Mouse (Mus musculus) fat pad, adult 2 months (tissue): Measurements from ENCODE around the gene Nrap.
A peak's percentile ranks its signal among the peaks of the same experiment; 100 is the strongest.
"Not testable (repeated sequence)": the region's sequence is repeated elsewhere in the genome, so short reads cannot be mapped to it uniquely, and the experiment has no call there.

ENCODE experiments used
- DNase-seq: peaks from one replicate; pipeline ENCODE4 v3.0.0-alpha.2; 2011; ENCODE audit warnings: low read depth, low spot score; ENCODE audit errors: extremely low read depth

Gene Nrap

GRCm38 (mm10) chr19:56389879-56390278 lies at the start of gene Nrap:
Gene Nrap (minus strand): TSS chr19:56390037.
- DNase-seq, result no peak

- DNase-seq, result no peak
Measured at GRCm38 (mm10) chr19:56439072-56439434, 49.2 kb upstream of the Nrap start.

GRCm38 (mm10) chr19:56438357-56439071 lies 48.7 kb upstream of the Nrap start:
- DNase-seq, result no peak

- peak; percentile 51 for DNase-seq
Measured at GRCm38 (mm10) chr19:56436380-56436779, 46.5 kb upstream of the Nrap start.

- DNase-seq, result no peak
Measured at GRCm38 (mm10) chr19:56433581-56433980, 43.7 kb upstream of the Nrap start.

GRCm38 (mm10) chr19:56432706-56433105 lies 42.9 kb upstream of the Nrap start:
- no peak for DNase-seq

GRCm38 (mm10) chr19:56430369-56430768 lies 40.5 kb upstream of the Nrap start:
- DNase-seq, result no peak

GRCm38 (mm10) chr19:56425492-56425891 lies 35.7 kb upstream of the Nrap start:
- no peak for DNase-seq

GRCm38 (mm10) chr19:56424606-56425395 lies 35.0 kb upstream of the Nrap start:
- DNase-seq, result no peak

- no peak for DNase-seq
Measured at GRCm38 (mm10) chr19:56423370-56423769, 33.5 kb upstream of the Nrap start.

- DNase-seq, result no peak
Measured at GRCm38 (mm10) chr19:56422476-56423338, 32.9 kb upstream of the Nrap start.

GRCm38 (mm10) chr19:56420345-56420744 lies 30.5 kb upstream of the Nrap start:
- no peak for DNase-seq

- DNase-seq, result no peak
Measured at GRCm38 (mm10) chr19:56419452-56419851, 29.6 kb upstream of the Nrap start.

- no peak for DNase-seq
Measured at GRCm38 (mm10) chr19:56418404-56418803, 28.6 kb upstream of the Nrap start.

GRCm38 (mm10) chr19:56409884-56410283 lies 20.0 kb upstream of the Nrap start:
- DNase-seq, result not testable (repeated sequence)

- no peak for DNase-seq
Measured at GRCm38 (mm10) chr19:56406581-56406980, 16.7 kb upstream of the Nrap start.

- no peak for DNase-seq
Measured at GRCm38 (mm10) chr19:56405824-56406223, 16.0 kb upstream of the Nrap start.

GRCm38 (mm10) chr19:56401864-56402263 lies 12.0 kb upstream of the Nrap start:
- no peak for DNase-seq

- DNase-seq, result no peak
Measured at GRCm38 (mm10) chr19:56400200-56400599, 10.4 kb upstream of the Nrap start.

- DNase-seq, result no peak
Measured at GRCm38 (mm10) chr19:56398528-56398795, 8.6 kb upstream of the Nrap start.

GRCm38 (mm10) chr19:56397663-56398527 lies 8.1 kb upstream of the Nrap start:
- no peak for DNase-seq
